Mouse (Mus musculus) brain, embryonic 18.5 days (tissue): ENCODE data around the gene Stxbp6.

Experiments used
- DNase-seq: peaks from one replicate; pipeline ENCODE4 v3.0.0-alpha.2; 2012; ENCODE audit warnings: low read depth, low spot score

The Stxbp6 gene

DNA sequence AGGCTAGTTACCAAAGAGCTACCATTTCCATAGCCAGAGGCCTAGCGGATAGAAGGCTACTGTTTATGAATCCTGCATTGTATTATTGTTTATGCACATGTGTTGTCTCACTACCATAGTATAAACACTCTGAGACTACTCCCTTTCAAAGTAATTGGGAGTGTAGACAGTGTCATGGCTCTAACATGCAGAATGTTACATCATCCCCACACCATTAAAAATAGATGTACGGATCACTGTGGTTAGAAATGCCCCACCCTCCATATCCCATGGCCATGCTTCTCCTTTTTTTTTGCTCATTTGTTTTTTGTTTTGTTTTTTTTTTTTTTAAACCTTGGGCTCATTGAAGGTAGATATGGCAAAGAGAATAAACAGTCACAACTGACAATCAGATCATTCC is 154.9 kb downstream of the Stxbp6 start:
- DNase-seq: no peak

- no peak for DNase-seq
These were observed 155.6 kb downstream of the Stxbp6 start for GRCm38 (mm10) chr12:44918929-44919328.

DNA sequence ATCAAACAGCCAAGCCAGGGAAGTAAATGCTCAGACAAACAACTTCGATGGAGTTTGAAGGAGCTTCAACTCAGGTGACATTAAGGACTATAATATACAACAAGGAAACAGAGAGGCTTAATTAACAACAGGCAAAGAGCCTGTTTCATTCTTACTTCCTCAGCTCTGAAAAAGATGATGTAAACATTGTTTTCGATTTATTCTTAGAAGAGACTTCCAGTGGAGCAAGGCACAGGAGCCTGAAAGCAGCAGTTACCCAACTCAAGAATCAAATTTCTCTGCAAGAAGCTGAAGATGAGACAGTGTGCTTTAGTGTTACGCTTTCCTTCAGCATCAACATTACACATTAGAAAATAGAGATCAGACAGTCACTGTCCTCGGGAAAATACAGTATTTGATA is 160.7 kb downstream of the Stxbp6 start:
- DNase-seq: no peak

DNA sequence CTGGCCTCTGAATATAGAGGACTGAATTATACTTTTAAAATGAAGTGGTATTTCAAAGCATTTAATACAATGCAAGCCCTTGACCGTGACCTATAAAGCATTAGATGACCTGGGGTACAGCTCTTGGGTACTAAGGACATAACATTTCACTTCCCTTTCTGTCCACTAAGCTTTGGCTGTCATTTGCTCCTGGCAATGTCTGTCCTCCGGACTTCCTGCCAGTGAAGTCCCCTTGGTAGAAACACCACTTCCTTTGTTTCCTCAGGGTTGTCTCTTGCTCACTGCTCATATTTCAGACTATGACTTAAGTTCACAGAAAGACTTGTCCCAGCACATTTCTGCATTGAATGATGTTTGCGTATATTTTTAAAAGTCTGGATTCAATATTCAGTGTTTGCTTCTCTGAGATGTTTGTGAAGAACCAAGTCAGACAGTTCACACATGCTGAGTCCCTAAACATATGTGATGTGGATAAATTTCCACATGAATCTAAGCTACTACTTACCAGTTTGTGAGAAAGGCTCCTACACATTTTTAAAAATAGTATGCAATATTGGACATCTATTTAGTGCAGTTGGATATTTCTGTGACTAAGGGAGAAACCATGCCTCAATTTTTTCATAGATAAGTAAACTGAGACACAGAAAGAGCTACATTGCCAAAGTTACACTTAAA is 166.3 kb downstream of the Stxbp6 start:
- no peak for DNase-seq

DNA sequence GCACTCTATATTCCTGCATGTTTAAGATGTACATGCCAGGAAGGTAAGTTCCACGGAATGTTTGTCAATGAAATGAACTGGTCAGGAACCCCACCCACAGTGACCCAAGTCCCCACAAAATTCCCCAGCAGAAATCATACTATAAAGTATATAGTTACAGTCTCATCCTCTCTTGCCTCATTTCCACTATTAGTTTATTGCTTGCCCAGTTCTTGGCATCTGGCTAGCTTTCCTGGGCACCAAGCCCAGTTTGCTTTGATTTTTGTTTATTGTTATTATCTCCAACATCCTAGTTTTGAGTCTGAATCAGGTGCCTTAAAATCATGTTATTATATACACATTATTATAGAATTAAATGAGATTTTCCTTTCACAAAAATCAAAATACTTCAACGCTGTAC is 168.5 kb downstream of the Stxbp6 start:
- DNase-seq: no peak

GRCm38 (mm10) chr12:44903205-44903732 is 171.2 kb downstream of the Stxbp6 start:
- DNase-seq: no peak

- DNase-seq: no peak
These were observed 175.2 kb downstream of the Stxbp6 start for GRCm38 (mm10) chr12:44899173-44899870.

GRCm38 (mm10) chr12:44896460-44896859 is 178.0 kb downstream of the Stxbp6 start:
- DNase-seq: no peak

DNA sequence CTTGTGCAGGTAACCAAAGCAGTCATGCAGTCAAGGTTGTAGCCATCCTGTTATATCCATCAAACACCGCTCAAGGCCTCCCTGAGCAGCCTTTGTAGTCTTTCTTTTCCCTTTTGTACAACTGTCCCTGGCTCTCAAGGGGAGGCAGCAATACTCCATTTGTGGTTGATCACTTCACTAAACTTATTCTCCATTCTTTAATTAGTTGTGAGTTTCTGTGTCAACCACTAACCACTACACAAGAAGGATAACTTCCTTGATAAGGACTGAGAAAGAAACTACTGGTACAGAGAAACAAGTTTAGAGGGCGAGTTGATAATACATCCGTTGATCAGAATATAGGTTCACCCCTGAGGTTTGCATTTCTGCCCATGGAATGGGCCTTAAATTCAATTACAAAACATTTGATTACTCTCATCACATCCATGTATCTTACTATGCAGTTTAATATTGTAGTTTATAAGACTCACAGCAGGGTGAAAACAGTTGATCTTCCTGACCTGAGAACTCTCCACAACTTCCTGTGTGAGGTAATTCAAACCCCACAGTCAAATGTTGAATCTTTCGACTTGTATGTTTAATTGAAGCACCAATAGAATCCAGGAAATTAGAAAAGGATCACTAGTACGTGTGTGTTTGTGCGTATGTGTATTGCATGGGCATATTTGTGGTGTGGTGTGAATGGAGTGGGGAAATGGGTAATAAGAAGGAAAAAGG is 184.7 kb downstream of the Stxbp6 start:
- no peak for DNase-seq

DNA sequence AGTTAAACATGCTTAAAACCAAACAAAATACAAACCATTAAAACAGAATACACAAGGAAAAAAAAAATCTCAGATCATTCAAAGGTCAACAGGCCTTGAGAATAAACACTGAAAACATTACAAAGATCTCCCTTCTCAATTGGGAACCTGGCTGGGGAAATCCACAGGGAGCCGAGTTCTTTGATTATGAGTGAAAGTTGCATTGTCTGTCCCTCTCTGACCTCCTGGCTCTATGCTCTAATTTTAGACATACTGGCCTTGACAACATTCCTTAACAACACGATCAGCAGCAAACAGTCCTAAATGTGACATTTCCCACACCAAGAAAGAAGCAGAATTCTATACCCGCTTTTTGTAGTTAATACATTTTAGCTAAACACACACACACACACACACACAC is 187.7 kb downstream of the Stxbp6 start:
- DNase-seq: no peak

DNA sequence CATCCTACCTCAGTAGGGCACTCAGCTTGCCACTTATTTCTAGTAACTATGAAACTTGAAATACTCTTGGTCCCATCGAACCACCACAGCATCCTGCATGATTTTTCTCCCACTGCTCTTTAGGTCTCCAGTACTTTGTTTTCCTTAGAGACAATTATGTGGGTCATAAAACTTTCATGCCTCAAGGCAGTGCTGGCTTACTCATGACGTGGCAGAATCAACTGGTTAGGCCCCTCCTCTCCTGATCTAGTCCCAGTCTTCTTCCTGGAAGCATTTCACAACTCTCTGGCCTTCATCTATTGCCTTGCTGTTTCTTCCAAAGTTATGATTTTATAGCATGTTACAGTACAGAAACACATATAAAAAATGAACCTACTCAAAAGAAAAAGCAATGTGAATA is 201.8 kb downstream of the Stxbp6 start:
- DNase-seq: no peak

DNA sequence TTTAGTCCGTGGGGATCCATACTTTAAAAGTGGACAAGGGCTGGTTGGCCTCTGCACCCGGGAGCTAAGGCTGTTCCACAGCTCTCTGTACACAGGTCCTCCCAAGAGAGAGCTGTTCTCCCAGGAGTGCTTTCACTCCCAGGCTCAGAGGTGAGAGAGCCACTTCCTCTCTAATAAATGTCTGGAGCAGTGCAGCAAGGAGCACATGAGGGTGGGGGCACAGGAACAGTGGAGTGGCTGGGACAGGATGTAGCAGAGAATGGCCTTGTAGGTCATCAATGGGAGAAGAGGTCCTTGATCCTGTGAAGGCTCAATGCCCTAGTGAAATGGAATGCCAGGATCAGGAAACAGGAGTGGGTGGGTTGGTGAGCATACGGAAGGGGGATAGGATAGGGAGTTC is 209.1 kb downstream of the Stxbp6 start:
- DNase-seq: no peak

DNA sequence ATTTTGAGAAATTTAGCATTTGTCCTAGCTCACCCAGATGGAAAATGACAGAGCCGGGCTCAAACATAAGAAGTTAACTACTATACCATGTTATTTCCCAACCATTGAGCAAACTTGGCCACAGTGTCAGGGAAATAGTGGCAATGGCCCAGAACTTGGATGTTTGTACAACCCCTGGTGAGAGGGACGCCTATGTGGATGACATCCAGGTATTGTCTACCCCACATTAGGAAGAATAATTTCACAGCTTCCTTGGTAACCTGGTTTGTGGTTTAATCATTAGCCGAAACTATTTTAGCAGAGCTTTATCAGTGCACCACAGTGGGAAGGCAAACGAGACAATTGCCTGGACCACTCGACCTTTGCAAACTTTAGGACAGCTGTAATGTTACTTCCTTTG is 215.1 kb downstream of the Stxbp6 start:
- no peak for DNase-seq

DNA sequence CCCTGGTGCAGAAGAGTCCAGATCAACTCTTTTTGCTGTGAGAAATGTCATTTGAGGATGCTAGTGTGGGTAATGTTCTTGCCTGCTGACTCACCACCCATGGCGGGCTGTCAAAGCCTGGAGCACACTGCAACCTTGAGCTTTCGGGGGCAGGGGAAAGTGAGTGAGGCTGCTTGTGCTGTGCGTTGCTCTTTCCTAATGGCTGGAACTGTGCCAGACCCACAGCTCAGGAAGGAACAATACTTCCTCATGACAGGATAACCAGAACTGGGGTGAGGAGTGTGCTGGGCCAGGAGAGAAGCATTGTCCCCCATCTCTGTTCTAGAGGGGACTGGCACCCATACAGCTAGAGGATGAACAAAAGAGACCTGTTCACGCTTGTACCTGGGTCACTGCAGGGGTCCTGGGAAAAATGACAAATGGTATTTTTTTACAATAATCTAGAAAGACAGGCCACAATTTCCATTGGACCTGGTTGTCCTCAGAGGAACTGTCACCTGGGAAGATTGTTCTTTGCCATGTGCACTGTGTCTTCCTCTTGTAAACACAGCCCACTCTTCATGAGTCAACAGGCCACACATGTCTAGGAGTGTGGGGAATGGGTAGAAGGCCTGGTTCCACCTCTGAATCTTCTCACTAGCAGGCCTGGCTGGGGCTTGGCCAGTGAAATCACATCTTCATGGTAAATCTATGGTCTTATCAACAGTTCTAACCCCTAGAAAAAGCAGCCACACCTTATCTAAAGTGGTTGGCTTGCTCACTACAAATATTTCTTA is 216.2 kb downstream of the Stxbp6 start:
- DNase-seq: no peak

DNA sequence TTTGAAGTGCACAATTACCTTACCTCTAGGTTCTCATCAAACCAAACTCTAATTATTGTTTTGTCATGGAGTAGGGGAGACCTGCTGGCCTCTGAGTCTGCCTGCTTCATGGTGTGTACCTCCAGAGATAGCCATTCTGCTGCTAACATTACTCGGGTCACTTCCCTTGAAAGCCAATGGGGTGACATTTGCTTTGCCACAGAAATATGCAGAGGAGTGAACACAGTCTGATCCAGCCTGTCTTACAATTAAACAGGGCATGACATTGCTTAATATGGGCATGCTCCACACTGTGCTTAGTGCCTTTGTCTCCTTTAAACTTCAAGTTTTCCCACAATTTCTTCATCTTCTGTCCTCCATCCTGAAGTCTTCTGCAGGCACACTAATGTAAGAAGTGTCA is 222.5 kb downstream of the Stxbp6 start:
- DNase-seq: no peak

DNA sequence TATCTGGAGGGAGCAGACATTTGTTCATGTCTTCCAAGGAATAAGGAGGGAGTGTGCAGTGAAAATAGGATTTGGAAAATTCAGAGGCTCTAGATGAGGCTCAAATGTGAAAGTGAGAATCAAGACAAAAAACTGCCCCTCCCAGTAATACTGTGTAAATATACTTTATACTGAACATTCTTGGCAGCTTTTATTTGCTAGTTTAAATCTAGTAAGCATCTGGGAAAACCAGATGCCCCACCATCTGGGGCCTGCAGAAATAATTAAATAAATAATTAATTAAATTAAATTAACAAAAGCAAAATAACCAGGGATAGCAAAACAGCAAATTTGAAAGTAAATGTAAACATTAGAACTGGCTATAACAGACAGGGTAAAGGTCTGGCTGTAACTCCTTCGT is 224.0 kb downstream of the Stxbp6 start:
- DNase-seq: no peak

- no peak for DNase-seq
These were observed 225.9 kb downstream of the Stxbp6 start for GRCm38 (mm10) chr12:44848483-44849221.

DNA sequence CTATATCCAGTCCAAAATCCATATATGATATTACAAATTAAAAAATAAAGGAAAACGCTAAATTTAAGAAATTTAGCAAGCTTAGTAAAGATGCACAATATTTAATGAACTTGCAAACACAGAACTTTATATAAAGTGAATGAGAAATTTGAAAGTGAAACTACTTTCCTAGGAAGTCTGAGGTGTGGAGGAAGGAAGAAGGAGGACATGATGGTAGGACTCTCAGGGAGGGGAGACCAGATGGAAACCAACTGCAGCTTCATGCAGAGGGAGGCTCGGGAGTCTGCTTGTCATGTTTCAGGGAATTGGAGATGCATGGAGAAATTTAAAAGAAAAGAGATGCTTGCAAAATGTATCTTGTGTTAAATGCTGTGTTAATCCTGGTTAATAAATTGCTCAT is 233.9 kb downstream of the Stxbp6 start:
- no peak for DNase-seq

DNA sequence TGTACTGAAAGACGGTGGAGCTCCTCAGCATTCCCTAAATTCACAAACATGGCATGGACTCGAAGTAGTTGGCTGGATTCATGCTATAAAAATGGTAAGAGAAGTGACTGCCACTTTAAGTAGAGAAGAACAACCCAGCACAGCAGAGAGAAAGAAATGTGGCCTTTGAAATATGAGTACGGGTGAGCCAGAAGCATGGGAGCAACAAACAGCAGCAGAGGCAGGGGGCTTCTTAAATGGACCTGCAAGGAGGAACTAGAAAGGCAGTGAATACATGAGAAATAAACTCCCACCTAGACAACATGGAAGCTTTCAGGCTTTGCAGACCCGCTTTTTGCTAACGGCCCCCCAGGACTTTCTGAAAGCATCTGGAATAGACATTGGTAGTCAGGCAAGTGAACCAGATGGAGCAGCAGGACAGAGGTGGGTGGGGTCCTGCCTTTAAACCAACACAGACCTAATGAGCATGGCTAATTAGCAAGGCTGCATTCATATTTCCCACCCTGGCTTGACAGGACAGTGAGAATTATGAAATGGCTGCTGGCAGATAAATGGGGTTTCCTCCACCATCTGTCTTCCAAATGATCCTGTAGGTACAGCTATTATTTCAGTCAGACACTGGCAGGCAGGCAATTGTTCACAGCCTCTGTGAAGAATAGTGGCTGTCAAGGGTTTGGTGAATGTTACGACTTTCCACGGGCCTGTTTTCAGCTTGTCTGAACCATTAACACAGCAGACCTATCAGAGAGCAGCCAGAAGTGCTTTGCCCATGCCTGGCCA is 234.7 kb downstream of the Stxbp6 start:
- no peak for DNase-seq

GRCm38 (mm10) chr12:44835879-44836467 is 238.5 kb downstream of the Stxbp6 start:
- DNase-seq: no peak
